Mouse (Mus musculus) forebrain, embryonic 10.5 days (tissue): ENCODE measurements at regions not wholly inside any gene's neighbourhood (a gene's known extent, or its start where the extent isn't known, plus 50 kb on each side); places are given as distances from the start of the nearest gene placed in this dataset.
A peak's percentile ranks its signal among the peaks of the same experiment; 100 is the strongest.

Source experiments
- DNase-seq: peaks from one replicate; pipeline ENCODE4 v3.0.0-alpha.2; 2017; ENCODE audit warnings: low spot score; ENCODE audit errors: extremely low spot score
- H3K27ac ChIP-seq: fragments of 300-500 bp; sonication (generic); 2 replicates; pipeline ENCODE4 v1.5.1; 2016; ENCODE audit warnings: mild to moderate bottlenecking
- H3K27me3 ChIP-seq: fragments of 300-500 bp; sonication (generic); 2 replicates; pipeline ENCODE4 v1.6.1; 2016; ENCODE audit warnings: mild to moderate bottlenecking; ENCODE audit not compliant: poor library complexity, severe bottlenecking
- H3K36me3 ChIP-seq: fragments of 300-500 bp; sonication (generic); replicated peaks from 2 replicates; pipeline ENCODE4 v1.6.1; 2016; ENCODE audit warnings: mild to moderate bottlenecking, moderate library complexity
- H3K4me1 ChIP-seq: fragments of 300-500 bp; sonication (generic); 2 replicates; pipeline ENCODE4 v1.6.1; 2016
- H3K4me3 ChIP-seq: fragments of 300-500 bp; sonication (generic); 2 replicates; pipeline ENCODE4 v1.5.1; 2016; ENCODE audit warnings: mild to moderate bottlenecking, moderate library complexity
- H3K9me3 ChIP-seq: fragments of 300-500 bp; sonication (generic); 2 replicates; pipeline ENCODE4 v1.6.1; 2016; ENCODE audit warnings: mild to moderate bottlenecking, moderate library complexity
- WGBS: fragments of 180-500 bp; shearing (Covaris S2); methylation state at CpG from one replicate; pipeline ENCODE4 v1.1.7; 2016; 5-methylcytosine and 5-hydroxymethylcytosine counted together

GRCm38 (mm10) chr2:146594212-146594611 lies 82.1 kb upstream of the Ralgapa2 start:
- Histone ChIP-seq H3K9me3 (no peaks in the 10 kb centered on the region), H3K4me1 (no peaks in the 10 kb centered on the region), H3K36me3 (no peaks in the 10 kb centered on the region), H3K27ac (no peak overlapping the region), H3K27me3 (no peaks in the 10 kb centered on the region), H3K4me3 (no peak overlapping the region)
- no peak for DNase-seq
- WGBS: 90% methylated on average over 4 of the region's 4 CpGs

GRCm38 (mm10) chr2:146595673-146596072 lies 83.5 kb upstream of the Ralgapa2 start:
- H3K36me3 ChIP-seq: no peaks in the 10 kb centered on the region
- H3K27me3 ChIP-seq: no peaks in the 10 kb centered on the region
- no peak for DNase-seq
- no peak overlapping the region for H3K27ac ChIP-seq
- 92% methylated on average over 2 of the region's 2 CpGs for WGBS
- no peaks in the 10 kb centered on the region for H3K9me3 ChIP-seq
- H3K4me1 ChIP-seq: no peaks in the 10 kb centered on the region
- H3K4me3 ChIP-seq: no peak overlapping the region

- Histone ChIP-seq H3K9me3 (no peaks in the 10 kb centered on the region), H3K4me3 (no peak overlapping the region), H3K27ac (no peak overlapping the region), H3K4me1 (no peaks in the 10 kb centered on the region), H3K36me3 (no peaks in the 10 kb centered on the region), H3K27me3 (no peaks in the 10 kb centered on the region)
- DNase-seq: no peak
Observed at GRCm38 (mm10) chr2:146606170-146606569, 94.0 kb upstream of the Ralgapa2 start.

DNA sequence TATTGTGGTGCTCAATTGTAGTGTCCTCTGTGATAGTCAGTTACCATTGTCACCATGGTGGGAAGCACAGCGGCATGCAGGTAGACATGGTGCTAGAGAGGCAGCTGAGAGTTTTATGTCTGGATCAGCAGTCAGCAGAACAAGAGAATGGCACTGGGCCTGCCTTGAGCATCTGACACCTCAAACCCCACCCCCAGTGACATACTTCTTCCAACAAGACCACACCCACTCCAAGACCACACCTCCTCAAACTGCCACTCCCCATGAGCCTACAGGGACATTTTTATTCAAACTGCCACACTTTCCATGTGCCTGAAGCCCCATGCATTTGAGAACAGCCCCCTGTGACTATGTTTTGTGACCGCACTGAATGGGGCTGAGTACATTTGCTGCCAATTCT lies 98.8 kb upstream of the Ralgapa2 start:
- Histone ChIP-seq H3K9me3 (no peaks in the 10 kb centered on the region), H3K4me1 (peaks cover 6% of the 10 kb centered on the region), H3K4me3 (no peak overlapping the region), H3K36me3 (no peaks in the 10 kb centered on the region), H3K27ac (no peak overlapping the region), H3K27me3 (0 out of 2 replicates have a peak, but pooled peaks cover 9% of the 10 kb centered on the region)
- 96% methylated on average over 2 of the region's 2 CpGs for WGBS
- DNase-seq: no peak

- Histone ChIP-seq H3K4me3 (no peak overlapping the region), H3K27me3 (0 out of 2 replicates have a peak, but pooled peaks cover 9% of the 10 kb centered on the region), H3K9me3 (no peaks in the 10 kb centered on the region), H3K27ac (no peak overlapping the region), H3K4me1 (peaks cover 6% of the 10 kb centered on the region), H3K36me3 (no peaks in the 10 kb centered on the region)
- DNase-seq: peak; percentile 74
- WGBS: 44% methylated on average over 6 of the region's 6 CpGs
Observed at GRCm38 (mm10) chr2:146611886-146612521, 99.9 kb upstream of the Ralgapa2 start.

DNA sequence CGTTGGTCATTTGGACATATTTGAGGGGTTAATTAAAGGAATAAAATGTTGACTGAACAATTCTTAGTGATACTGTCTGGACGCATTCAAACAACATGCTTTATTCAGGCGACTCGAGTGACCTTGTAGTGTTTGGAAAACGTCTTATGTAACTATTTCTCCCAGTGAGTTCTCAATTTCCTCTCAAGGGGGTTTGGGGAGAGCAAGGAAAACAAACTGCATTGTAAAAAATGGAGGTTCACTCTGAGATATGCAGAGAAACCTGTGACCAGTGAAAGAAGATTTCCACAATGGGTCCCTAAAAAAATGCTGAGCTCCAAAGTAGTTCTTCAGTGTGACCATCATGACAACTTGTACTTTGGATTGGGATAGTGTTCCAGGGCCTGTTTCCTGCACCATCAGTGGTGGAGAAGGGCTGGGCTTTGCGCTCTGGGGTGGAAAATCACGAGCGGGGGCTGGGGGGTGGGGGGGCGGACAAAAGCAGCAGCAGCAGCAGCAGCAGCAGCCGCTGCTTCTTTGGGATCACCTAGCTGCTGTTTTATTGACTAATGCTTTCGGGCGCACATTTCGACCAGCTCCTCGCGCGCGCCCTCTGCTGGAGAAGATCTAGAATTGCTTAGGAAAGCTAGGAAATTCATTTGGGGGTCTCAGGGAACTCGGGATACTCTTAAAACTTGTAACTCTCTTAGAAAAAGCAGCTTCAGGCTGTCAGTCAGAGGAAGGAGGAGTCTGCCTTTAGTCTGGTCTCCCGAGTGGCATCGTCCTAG lies 100.6 kb upstream of the Ralgapa2 start:
- peak; percentile 75 for DNase-seq
- Histone ChIP-seq H3K4me1 (peaks cover 6% of the 10 kb centered on the region), H3K36me3 (no peaks in the 10 kb centered on the region), H3K4me3 (peak overlapping the region; percentile 43), H3K27ac (peak overlapping the region; percentile 69), H3K9me3 (no peaks in the 10 kb centered on the region), H3K27me3 (peaks cover 16% of the 10 kb centered on the region; the same call in 1 of the 2 replicates)
- WGBS: 9% methylated on average over 20 of the region's 20 CpGs

DNA sequence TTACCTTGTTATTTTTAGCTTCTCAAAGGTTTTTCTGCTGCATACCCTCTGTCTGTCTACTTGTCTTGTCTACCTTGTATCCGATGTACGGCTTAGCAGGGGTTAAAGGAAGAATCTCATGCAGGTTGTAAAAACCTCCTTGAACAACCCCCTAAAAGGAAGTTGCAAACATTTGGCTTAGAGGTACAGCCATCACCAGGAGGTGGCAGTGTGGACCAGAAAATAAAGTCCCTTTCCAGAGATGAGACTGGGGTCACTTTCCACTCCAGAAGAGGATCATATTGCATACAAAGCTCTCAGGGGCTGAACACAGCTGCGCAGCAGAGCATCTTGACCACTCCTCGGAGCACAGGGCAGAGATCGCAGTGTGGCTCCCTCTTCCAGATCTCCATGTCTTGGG lies 109.0 kb upstream of the Ralgapa2 start:
- Histone ChIP-seq H3K27ac (no peak overlapping the region), H3K27me3 (peaks cover 77% of the 10 kb centered on the region), H3K36me3 (no peaks in the 10 kb centered on the region), H3K4me1 (peaks cover 20% of the 10 kb centered on the region), H3K9me3 (no peaks in the 10 kb centered on the region), H3K4me3 (no peak overlapping the region)
- WGBS: 14% methylated on average over 5 of the region's 5 CpGs
- peak; percentile 67 for DNase-seq

DNA sequence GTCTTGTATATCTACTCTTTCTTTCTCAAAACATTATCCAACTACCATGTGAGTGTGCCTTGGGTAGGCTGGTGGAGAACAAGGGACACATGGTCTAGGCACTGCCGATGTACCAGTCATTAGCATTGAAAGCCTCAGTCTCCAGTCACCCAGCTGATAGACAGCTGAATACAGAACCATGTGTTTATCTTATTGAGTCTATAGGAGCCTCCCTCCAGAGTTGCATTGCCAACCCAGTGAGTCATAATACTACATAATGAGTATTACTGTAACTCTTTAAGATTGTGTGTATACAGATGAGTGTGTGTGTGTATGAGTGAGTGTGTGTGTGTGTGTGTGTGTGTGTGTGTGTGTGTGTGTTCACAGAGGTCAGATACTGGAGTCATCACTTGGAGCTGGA lies 110.9 kb upstream of the Ralgapa2 start:
- H3K27ac ChIP-seq: no peak overlapping the region

DNA sequence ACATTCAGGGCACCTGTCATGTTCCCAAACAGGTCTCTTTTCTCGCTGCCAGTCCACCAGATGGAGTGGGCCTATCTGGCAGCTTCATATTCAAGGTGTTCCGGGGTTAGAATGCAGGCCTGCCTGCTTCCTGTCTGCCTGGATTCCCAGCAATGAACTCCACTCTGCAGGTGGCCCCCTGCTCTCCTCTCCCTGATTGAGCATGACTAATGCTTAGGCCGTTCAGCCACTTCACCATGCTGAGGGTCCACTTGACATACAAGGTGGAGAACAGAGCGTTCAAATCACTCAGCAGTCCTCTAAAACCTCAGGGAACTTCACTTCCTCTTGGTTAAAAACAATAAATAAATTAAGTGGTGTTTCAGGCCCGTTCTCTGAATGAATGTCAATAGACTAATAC lies 112.1 kb upstream of the Ralgapa2 start:
- Histone ChIP-seq H3K27ac (no peak overlapping the region), H3K4me3 (no peak overlapping the region), H3K9me3 (no peaks in the 10 kb centered on the region), H3K27me3 (peaks cover 83% of the 10 kb centered on the region), H3K36me3 (no peaks in the 10 kb centered on the region), H3K4me1 (peaks cover 20% of the 10 kb centered on the region)
- DNase-seq: no peak
- WGBS: 61% methylated on average over 5 of the region's 5 CpGs

More for the DNA sequence above, 110.9 kb upstream of the Ralgapa2 start:
- peaks cover 81% of the 10 kb centered on the region for H3K27me3 ChIP-seq
- H3K36me3 ChIP-seq: no peaks in the 10 kb centered on the region
- H3K4me3 ChIP-seq: no peak overlapping the region
- H3K9me3 ChIP-seq: no peaks in the 10 kb centered on the region
- H3K4me1 ChIP-seq: peaks cover 20% of the 10 kb centered on the region
- WGBS: 82% methylated on average over 1 of the region's 1 CpGs
- DNase-seq: no peak

- Histone ChIP-seq H3K36me3 (no peaks in the 10 kb centered on the region), H3K27ac (no peak overlapping the region), H3K9me3 (no peaks in the 10 kb centered on the region), H3K4me1 (peaks cover 20% of the 10 kb centered on the region), H3K27me3 (peaks cover 78% of the 10 kb centered on the region), H3K4me3 (no peak overlapping the region)
- 43% methylated on average over 5 of the region's 5 CpGs for WGBS
- DNase-seq: no peak
Observed at GRCm38 (mm10) chr2:146625166-146625751, 113.1 kb upstream of the Ralgapa2 start.

DNA sequence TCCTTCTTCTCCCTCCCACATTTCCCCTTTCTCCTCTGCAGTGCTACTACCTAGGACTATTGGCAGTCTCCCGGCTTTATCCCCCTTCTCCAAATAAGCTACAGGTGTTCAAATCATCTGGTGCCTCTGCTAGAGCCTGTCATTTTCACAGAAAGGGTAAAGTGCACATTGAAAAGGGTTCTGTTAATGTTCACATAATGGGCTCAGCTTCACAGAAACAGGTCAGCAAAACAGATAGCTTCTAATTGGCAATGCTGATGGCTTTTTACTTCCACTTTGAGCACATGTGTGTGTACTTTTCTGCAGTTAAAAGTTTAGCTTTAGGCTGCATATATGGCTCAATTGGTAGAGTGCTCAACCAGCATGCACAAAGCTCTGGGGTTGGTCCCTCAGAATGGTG lies 114.4 kb upstream of the Ralgapa2 start:
- Histone ChIP-seq H3K27me3 (peaks cover 79% of the 10 kb centered on the region), H3K4me3 (no peak overlapping the region), H3K27ac (no peak overlapping the region), H3K9me3 (no peaks in the 10 kb centered on the region), H3K36me3 (no peaks in the 10 kb centered on the region), H3K4me1 (peaks cover 15% of the 10 kb centered on the region)
- no peak for DNase-seq
- 45% methylated on average over 1 of the region's 1 CpGs for WGBS

- peaks cover 14% of the 10 kb centered on the region for H3K4me1 ChIP-seq
- no peaks in the 10 kb centered on the region for H3K9me3 ChIP-seq
- H3K27me3 ChIP-seq: peaks cover 81% of the 10 kb centered on the region
- DNase-seq: no peak
- H3K4me3 ChIP-seq: no peak overlapping the region
- no peak overlapping the region for H3K27ac ChIP-seq
- 72% methylated on average over 3 of the region's 3 CpGs for WGBS
- no peaks in the 10 kb centered on the region for H3K36me3 ChIP-seq
Observed at GRCm38 (mm10) chr2:146630179-146630578, 118.0 kb upstream of the Ralgapa2 start.

DNA sequence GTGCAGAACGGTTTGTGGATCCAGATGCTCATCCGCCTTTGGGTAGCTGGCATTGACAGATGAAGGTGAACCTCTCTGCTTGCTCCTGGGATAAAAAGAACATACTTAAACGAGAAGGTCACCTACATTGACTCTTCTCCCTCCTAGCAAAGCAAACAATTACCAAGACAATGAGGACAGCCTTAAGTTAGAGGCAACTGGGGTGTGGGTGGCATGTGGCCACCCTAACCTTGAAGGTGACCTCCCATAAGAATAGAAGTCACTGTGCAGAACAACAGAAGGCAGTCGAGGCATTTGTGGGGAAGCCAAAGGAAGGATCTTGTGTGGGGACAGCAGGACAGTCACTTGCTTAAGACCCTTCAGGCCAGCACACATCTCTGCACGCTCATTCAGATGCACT lies 119.0 kb upstream of the Ralgapa2 start:
- Histone ChIP-seq H3K27ac (no peak overlapping the region), H3K4me3 (no peak overlapping the region), H3K9me3 (no peaks in the 10 kb centered on the region), H3K27me3 (peaks cover 83% of the 10 kb centered on the region), H3K36me3 (no peaks in the 10 kb centered on the region), H3K4me1 (peaks cover 7% of the 10 kb centered on the region; the same call in 1 of the 2 replicates)
- DNase-seq: no peak
- WGBS: 76% methylated on average over 5 of the region's 5 CpGs
